Mouse (Mus musculus) liver, embryonic 12.5 days (tissue): ENCODE measurements around the gene Hnrnph2. TPM values are rescaled to one million over a fixed set of nuclear protein-coding genes. Genes with fewer than 3 reads are reported as not detected.

ENCODE experiments used
- polyA plus RNA-seq: library from polyadenylated mRNA; unstranded; fragments of >200 nt; fragmentation: Nextera tagmentation; extraction: Ambion mirVana; gene quantifications from 2 replicates; pipeline ENCODE4 v1.2.1, GENCODE M21; 2016

Gene Hnrnph2
- polyA plus RNA-seq, 1 experiment from 2014 or later, result 110 TPM

Other genes starting within 250 kb of the Hnrnph2 start
- 0.15 and 0.31 TPM in 2 replicates for gene Drp2, start 196.6 kb upstream of the Hnrnph2 start, polyA plus RNA-seq
- not detected in 2 replicates for gene Taf7l, start 124.7 kb upstream of the Hnrnph2 start, polyA plus RNA-seq
- gene Timm8a1, start 59.3 kb upstream of the Hnrnph2 start, polyA plus RNA-seq, result 123 and 136 TPM in 2 replicates
- 29.9 and 30.8 TPM in 2 replicates for gene Btk, start 17.6 kb upstream of the Hnrnph2 start, polyA plus RNA-seq
- 409 and 421 TPM in 2 replicates for gene Rpl36a, start 15.5 kb upstream of the Hnrnph2 start, polyA plus RNA-seq
- 4.5 and 4.8 TPM in 2 replicates for gene Gla, start 54 bp upstream of the Hnrnph2 start, polyA plus RNA-seq
- 0.79 and 0.81 TPM in 2 replicates for gene Armcx4, start 85.3 kb downstream of the Hnrnph2 start, polyA plus RNA-seq
- gene Armcx1, start 116.8 kb downstream of the Hnrnph2 start, polyA plus RNA-seq, result 11.4 and 11.6 TPM in 2 replicates
- gene Armcx6, start 150.2 kb downstream of the Hnrnph2 start, polyA plus RNA-seq, result 7.2 and 8.1 TPM in 2 replicates
- 22.1 and 22.8 TPM in 2 replicates for gene Armcx3, start 155.4 kb downstream of the Hnrnph2 start, polyA plus RNA-seq
- 17.8 and 20.3 TPM in 2 replicates for gene Armcx2, start 208.0 kb downstream of the Hnrnph2 start, polyA plus RNA-seq